Mouse (Mus musculus): ENCODE results near the gene Rrnad1. TPM values are rescaled to one million over a fixed set of nuclear protein-coding genes. Genes with fewer than 3 reads are reported as not detected.
A peak's percentile ranks its signal among the peaks of the same experiment; 100 is the strongest.

The Rrnad1 gene
- polyA plus RNA-seq, 1 experiment from 2014 or later: 16.9 TPM

GRCm38 (mm10) chr3:87913891-87914290, 16.6 kb downstream of the Rrnad1 start:
- H3K9ac ChIP-seq (ENCODE audit: low read length): no peak overlapping the region
- H3K9me3 ChIP-seq (ENCODE audit: control insufficient read depth, low read length): no peaks in the 10 kb centered on the region
- ATAC-seq (ENCODE audit: insufficient read depth, low FRiP score, low TSS enrichment): no peak
- no peak for DNase-seq (ENCODE audit: low spot score)
- H3K27ac ChIP-seq (ENCODE audit: low read depth, low read length): no peak overlapping the region
- H3K36me3 ChIP-seq (ENCODE audit: control insufficient read depth, insufficient read depth, low read length): peaks cover 12% of the 10 kb centered on the region
- H3K4me3 ChIP-seq (ENCODE audit: low read depth, low read length): no peak overlapping the region
- H3K27me3 ChIP-seq (ENCODE audit: control insufficient read depth, insufficient read depth, low read length): no peaks in the 10 kb centered on the region
- H3K4me2 ChIP-seq (ENCODE audit: low read depth): no peak overlapping the region
- WGBS: 95% methylated on average over 10 of the region's 10 CpGs
- peaks cover 17% of the 10 kb centered on the region for H3K4me1 ChIP-seq (ENCODE audit: control insufficient read depth, insufficient read depth, low read length)

GRCm38 (mm10) chr3:87913491-87913890, 17.0 kb downstream of the Rrnad1 start:
- no peak overlapping the region for H3K27ac ChIP-seq (ENCODE audit: low read depth, low read length)
- H3K9me3 ChIP-seq (ENCODE audit: control insufficient read depth, low read length): no peaks in the 10 kb centered on the region
- H3K9ac ChIP-seq (ENCODE audit: low read length): no peak overlapping the region
- DNase-seq (ENCODE audit: low spot score): no peak
- 79% methylated on average over 7 of the region's 7 CpGs for WGBS
- H3K36me3 ChIP-seq (ENCODE audit: control insufficient read depth, insufficient read depth, low read length): peaks cover 12% of the 10 kb centered on the region
- H3K4me3 ChIP-seq (ENCODE audit: low read depth, low read length): no peak overlapping the region
- no peak for ATAC-seq (ENCODE audit: insufficient read depth, low FRiP score, low TSS enrichment)
- no peak overlapping the region for H3K4me2 ChIP-seq (ENCODE audit: low read depth)
- H3K4me1 ChIP-seq (ENCODE audit: control insufficient read depth, insufficient read depth, low read length): peaks cover 17% of the 10 kb centered on the region
- H3K27me3 ChIP-seq (ENCODE audit: control insufficient read depth, insufficient read depth, low read length): no peaks in the 10 kb centered on the region

- peak overlapping the region; percentile 49 for H3K4me2 ChIP-seq (ENCODE audit: low read depth)
- H3K4me3 ChIP-seq (ENCODE audit: low read depth, low read length): peak overlapping the region; percentile 34
- no peaks in the 10 kb centered on the region for H3K27me3 ChIP-seq (ENCODE audit: control insufficient read depth, insufficient read depth, low read length)
- H3K9ac ChIP-seq (ENCODE audit: low read length): peak overlapping the region; percentile 42
- peak; percentile 77 for DNase-seq (ENCODE audit: low spot score)
- WGBS: 4% methylated on average over 12 of the region's 12 CpGs
- ATAC-seq (ENCODE audit: insufficient read depth, low FRiP score, low TSS enrichment): peak; percentile 16; the same call in 1 of the 2 replicates
- H3K27ac ChIP-seq (ENCODE audit: low read depth, low read length): peak overlapping the region; percentile 70
- peaks cover 8% of the 10 kb centered on the region for H3K36me3 ChIP-seq (ENCODE audit: control insufficient read depth, insufficient read depth, low read length)
- no peaks in the 10 kb centered on the region for H3K9me3 ChIP-seq (ENCODE audit: control insufficient read depth, low read length)
- H3K4me1 ChIP-seq (ENCODE audit: control insufficient read depth, insufficient read depth, low read length): peaks cover 20% of the 10 kb centered on the region
Observed at GRCm38 (mm10) chr3:87910573-87911141, 19.9 kb downstream of the Rrnad1 start.

GRCm38 (mm10) chr3:87909874-87910273, 20.6 kb downstream of the Rrnad1 start:
- Histone ChIP-seq H3K4me1 (ENCODE audit: control insufficient read depth, insufficient read depth, low read length) (peaks cover 20% of the 10 kb centered on the region), H3K4me3 (ENCODE audit: low read depth, low read length) (peak overlapping the region; percentile 12)

GRCm38 (mm10) chr3:87909381-87909780, 21.1 kb downstream of the Rrnad1 start:
- no peak overlapping the region for H3K4me3 ChIP-seq (ENCODE audit: low read depth, low read length)
- peaks cover 4% of the 10 kb centered on the region for H3K36me3 ChIP-seq (ENCODE audit: control insufficient read depth, insufficient read depth, low read length)
- H3K4me2 ChIP-seq (ENCODE audit: low read depth): peak overlapping the region; percentile 49; the same call in 1 of the 2 replicates
- H3K9ac ChIP-seq (ENCODE audit: low read length): no peak overlapping the region
- WGBS: 92% methylated on average over 2 of the region's 2 CpGs
- H3K27ac ChIP-seq (ENCODE audit: low read depth, low read length): no peak overlapping the region
- H3K4me1 ChIP-seq (ENCODE audit: control insufficient read depth, insufficient read depth, low read length): peaks cover 20% of the 10 kb centered on the region
- H3K9me3 ChIP-seq (ENCODE audit: control insufficient read depth, low read length): no peaks in the 10 kb centered on the region
- no peaks in the 10 kb centered on the region for H3K27me3 ChIP-seq (ENCODE audit: control insufficient read depth, insufficient read depth, low read length)
- no peak for DNase-seq (ENCODE audit: low spot score)
- ATAC-seq (ENCODE audit: insufficient read depth, low FRiP score, low TSS enrichment): no peak

More at GRCm38 (mm10) chr3:87909874-87910273, 20.6 kb downstream of the Rrnad1 start:
- peaks cover 7% of the 10 kb centered on the region for H3K36me3 ChIP-seq (ENCODE audit: control insufficient read depth, insufficient read depth, low read length)
- peak overlapping the region; percentile 42 for H3K9ac ChIP-seq (ENCODE audit: low read length)
- H3K9me3 ChIP-seq (ENCODE audit: control insufficient read depth, low read length): no peaks in the 10 kb centered on the region
- H3K4me2 ChIP-seq (ENCODE audit: low read depth): peak overlapping the region; percentile 49
- H3K27ac ChIP-seq (ENCODE audit: low read depth, low read length): no peak overlapping the region; the same call in 1 of the 2 replicates
- ATAC-seq (ENCODE audit: insufficient read depth, low FRiP score, low TSS enrichment) (no peak), DNase-seq (ENCODE audit: low spot score) (no peak)
- 4% methylated on average over 4 of the region's 4 CpGs for WGBS
- no peaks in the 10 kb centered on the region for H3K27me3 ChIP-seq (ENCODE audit: control insufficient read depth, insufficient read depth, low read length)

GRCm38 (mm10) chr3:87907906-87908305, 22.6 kb downstream of the Rrnad1 start:
- Histone ChIP-seq H3K4me2 (ENCODE audit: low read depth) (peak overlapping the region; percentile 89), H3K9me3 (ENCODE audit: control insufficient read depth, low read length) (no peaks in the 10 kb centered on the region), H3K36me3 (ENCODE audit: control insufficient read depth, insufficient read depth, low read length) (no peaks in the 10 kb centered on the region), H3K27me3 (ENCODE audit: control insufficient read depth, insufficient read depth, low read length) (no peaks in the 10 kb centered on the region), H3K27ac (ENCODE audit: low read depth, low read length) (no peak overlapping the region), H3K4me3 (ENCODE audit: low read depth, low read length) (peak overlapping the region; percentile 98), H3K4me1 (ENCODE audit: control insufficient read depth, insufficient read depth, low read length) (peaks cover 20% of the 10 kb centered on the region), H3K9ac (ENCODE audit: low read length) (peak overlapping the region; percentile 97)
- ATAC-seq (ENCODE audit: insufficient read depth, low FRiP score, low TSS enrichment) (no peak), DNase-seq (ENCODE audit: low spot score) (no peak)
- WGBS: 4% methylated on average over 1 of the region's 1 CpGs

GRCm38 (mm10) chr3:87906981-87907857, 23.3 kb downstream of the Rrnad1 start:
- Histone ChIP-seq H3K4me2 (ENCODE audit: low read depth) (peak overlapping the region; percentile 89), H3K27ac (ENCODE audit: low read depth, low read length) (peak overlapping the region; percentile 84; the same call in 1 of the 2 replicates), H3K4me3 (ENCODE audit: low read depth, low read length) (peak overlapping the region; percentile 98), H3K9ac (ENCODE audit: low read length) (peak overlapping the region; percentile 97), H3K36me3 (ENCODE audit: control insufficient read depth, insufficient read depth, low read length) (no peaks in the 10 kb centered on the region), H3K27me3 (ENCODE audit: control insufficient read depth, insufficient read depth, low read length) (no peaks in the 10 kb centered on the region), H3K4me1 (ENCODE audit: control insufficient read depth, insufficient read depth, low read length) (peaks cover 20% of the 10 kb centered on the region), H3K9me3 (ENCODE audit: control insufficient read depth, low read length) (no peaks in the 10 kb centered on the region)
- WGBS: 1% methylated on average over 27 of the region's 27 CpGs
- ATAC-seq (ENCODE audit: insufficient read depth, low FRiP score, low TSS enrichment) (no peak), DNase-seq (ENCODE audit: low spot score) (peak; percentile 56)

- DNase-seq (ENCODE audit: low spot score) (peak; percentile 52), ATAC-seq (ENCODE audit: insufficient read depth, low FRiP score, low TSS enrichment) (peak; percentile 39)
- no peaks in the 10 kb centered on the region for H3K9me3 ChIP-seq (ENCODE audit: control insufficient read depth, low read length)
- H3K4me2 ChIP-seq (ENCODE audit: low read depth): peak overlapping the region; percentile 89
- peak overlapping the region; percentile 97 for H3K9ac ChIP-seq (ENCODE audit: low read length)
- H3K4me1 ChIP-seq (ENCODE audit: control insufficient read depth, insufficient read depth, low read length): peaks cover 20% of the 10 kb centered on the region
- H3K27me3 ChIP-seq (ENCODE audit: control insufficient read depth, insufficient read depth, low read length): no peaks in the 10 kb centered on the region
- 0% methylated on average over 24 of the region's 47 CpGs for WGBS
- peak overlapping the region; percentile 98 for H3K4me3 ChIP-seq (ENCODE audit: low read depth, low read length)
- H3K36me3 ChIP-seq (ENCODE audit: control insufficient read depth, insufficient read depth, low read length): no peaks in the 10 kb centered on the region
- peak overlapping the region; percentile 84 for H3K27ac ChIP-seq (ENCODE audit: low read depth, low read length)
Observed at GRCm38 (mm10) chr3:87906601-87906980, 23.9 kb downstream of the Rrnad1 start.

All from neural tube, embryonic 11.5 days (tissue).